Mouse (Mus musculus): Measurements from ENCODE around the gene Kif17.

Gene Kif17

DNA sequence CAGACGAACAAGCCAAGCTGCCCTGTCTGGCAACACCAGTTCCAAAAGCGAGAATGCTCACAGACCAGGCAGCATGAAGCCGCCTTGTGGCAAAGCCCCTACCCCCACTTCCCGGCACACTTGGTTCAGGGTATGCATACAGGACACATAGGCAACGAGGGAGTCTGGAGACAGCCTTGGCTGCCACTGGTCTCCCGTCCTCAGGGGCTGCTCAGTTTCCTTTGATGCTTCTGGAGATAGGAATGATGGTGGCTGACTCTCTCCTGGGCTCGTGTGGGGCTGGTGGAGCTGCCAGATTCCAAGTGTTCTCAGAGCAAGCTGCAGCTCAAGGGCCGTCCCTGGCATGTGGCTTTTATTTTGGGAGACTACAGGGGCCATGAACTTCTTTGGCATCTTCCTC is 91.2 kb downstream of the Kif17 start:
- POLR2A ChIA-PET = interaction anchor here in 1 of 4 experiments (1.2 kb wide), 1 partner anchor 12 kb away, joined by 3 read pairs; no protein-coding TSS in a partner anchor
- CTCF ChIA-PET = interaction anchor here in 3 of 4 experiments (0.5 to 3.8 kb wide), 6 partner anchors 9 to 483 kb away, joined by 3 to 14 read pairs (median 6); partner anchors contain the start of genes Fam43b (in 1 of the 3) and Pink1 (in 1 of the 3)

DNA sequence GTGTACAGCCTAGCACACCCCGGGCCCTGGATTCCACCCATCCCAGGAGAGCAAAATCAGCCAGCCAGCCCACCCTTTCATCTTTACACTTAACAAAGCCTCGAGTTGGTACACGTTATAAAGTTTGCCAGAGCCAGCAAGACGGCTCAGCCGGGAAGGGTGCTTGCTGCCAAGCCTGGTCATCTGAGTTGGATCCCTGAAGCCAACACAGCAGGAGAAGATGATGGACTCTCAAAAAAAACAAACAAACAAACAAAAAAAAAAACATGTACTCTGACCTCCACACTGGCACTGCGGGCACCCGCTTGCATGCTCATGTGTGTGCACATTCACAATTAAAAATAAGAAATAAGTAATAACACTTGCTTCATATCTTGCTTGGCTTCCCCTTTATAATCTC is 91.8 kb downstream of the Kif17 start:
- ChIA-PET CTCF (interaction anchor here in 1 of 4 experiments (0.6 kb wide), 1 partner anchor 222 kb away, joined by 3 read pairs; no protein-coding TSS in a partner anchor), POLR2A (interaction anchor here in 1 of 4 experiments (1.2 kb wide), 1 partner anchor 12 kb away, joined by 3 read pairs; no protein-coding TSS in a partner anchor)

- CTCF ChIA-PET = interaction anchor here in 2 of 4 experiments (0.6 to 1.3 kb wide), 5 partner anchors 17 to 223 kb away, joined by 3 read pairs; partner anchors contain the start of gene Pink1 (in 1 of the 2)
These were observed 92.5 kb downstream of the Kif17 start for GRCm38 (mm10) chr4:138342778-138343177.

DNA sequence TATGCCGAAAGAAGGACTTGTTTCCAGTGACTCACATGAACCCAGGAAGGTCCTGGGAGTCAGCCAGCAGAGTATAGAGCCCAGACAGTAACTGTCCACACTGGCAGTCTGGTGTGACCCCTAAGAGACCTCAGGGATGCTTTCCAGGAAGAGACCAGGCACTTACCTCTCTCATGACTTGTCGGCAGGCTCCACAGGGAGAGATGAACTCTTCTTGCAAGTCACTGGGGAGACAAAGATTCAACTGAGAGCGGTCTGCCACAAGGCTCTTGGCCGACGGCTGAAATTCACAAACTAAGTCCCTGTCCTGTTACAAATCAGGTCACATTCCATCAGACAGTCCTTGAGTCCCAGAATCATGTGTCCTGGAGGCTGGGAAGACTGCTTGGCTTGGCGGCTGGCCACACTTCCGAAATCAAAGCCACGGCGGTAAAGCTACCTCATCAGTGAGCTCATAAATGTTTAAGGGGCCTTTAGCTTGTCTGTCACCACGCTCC is 93.2 kb downstream of the Kif17 start:
- ChIA-PET CTCF (interaction anchor here in 3 of 4 experiments (0.7 to 1.8 kb wide), 5 partner anchors 8 to 64 kb away, joined by 3 to 13 read pairs (median 3); partner anchors contain the start of gene Pink1 (in 1 of the 3)), POLR2A (interaction anchor here in 2 of 4 experiments (1.1 to 1.2 kb wide), 2 partner anchors 18 to 38 kb away, joined by 3 to 8 read pairs; no protein-coding TSS in a partner anchor)

More at GRCm38 (mm10) chr4:138342778-138343177, 92.5 kb downstream of the Kif17 start:
- POLR2A ChIA-PET = interaction anchor here in 1 of 4 experiments (1.2 kb wide), 1 partner anchor 37 kb away, joined by 3 read pairs; no protein-coding TSS in a partner anchor

- ChIA-PET POLR2A (interaction anchor here in 1 of 4 experiments (1.2 kb wide), 1 partner anchor 82 kb away, joined by 3 read pairs; no protein-coding TSS in a partner anchor), CTCF (interaction anchor here in 2 of 4 experiments (0.8 to 1.8 kb wide), 4 partner anchors 10 to 60 kb away, joined by 3 to 4 read pairs (median 3); partner anchors contain the start of gene Pink1 (in 1 of the 2))
These were observed 94.8 kb downstream of the Kif17 start for GRCm38 (mm10) chr4:138344891-138345545.

- ChIA-PET POLR2A (interaction anchor here in 1 of 4 experiments (0.5 to 1.3 kb wide), 3 partner anchors 15 to 537 kb away, joined by 3 read pairs; no protein-coding TSS in a partner anchor), CTCF (interaction anchor here in 1 of 4 experiments (1.2 kb wide), 1 partner anchor 12 kb away, joined by 4 read pairs; no protein-coding TSS in a partner anchor)
These were observed 97.0 kb downstream of the Kif17 start for GRCm38 (mm10) chr4:138347280-138347679.

DNA sequence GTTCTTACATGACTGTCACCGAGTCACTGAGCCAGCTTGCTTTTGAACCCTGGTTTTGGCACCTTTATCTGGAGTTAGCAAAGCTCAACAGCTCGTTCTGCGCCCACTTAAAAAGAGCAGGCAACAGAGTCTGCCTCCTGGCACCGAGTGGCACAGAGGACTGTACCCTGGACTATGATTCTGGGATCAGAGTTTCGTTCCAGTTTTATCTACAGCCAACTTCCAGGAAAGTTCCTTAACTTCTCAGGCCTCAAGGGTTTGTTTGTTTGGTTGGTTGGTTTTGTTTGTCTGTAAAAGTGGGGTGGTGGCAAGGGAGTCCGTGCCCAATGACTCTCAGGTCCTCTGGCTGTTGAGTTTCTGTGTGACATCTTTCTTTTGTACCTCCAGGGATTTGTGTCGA is 98.5 kb downstream of the Kif17 start:
- POLR2A ChIA-PET = no interaction called here

More for the DNA sequence above, 98.5 kb downstream of the Kif17 start:
- CTCF ChIA-PET = interaction anchor here in 2 of 4 experiments (0.5 to 2.6 kb wide), 4 partner anchors 8 to 55 kb away, joined by 3 to 10 read pairs (median 4); no protein-coding TSS in a partner anchor
